Mouse (Mus musculus) erythroblast, embryonic 14.5 days (primary cell): ENCODE results near the gene Izumo1. TPM values are rescaled to one million over a fixed set of nuclear protein-coding genes. Genes with fewer than 3 reads are reported as not detected.

Experiments used
- H3K27me3 ChIP-seq: 2 replicates; pipeline ENCODE4 v1.6.1; 2012; ENCODE audit warnings: inconsistent platforms; ENCODE audit not compliant: control insufficient read depth
- H3K36me3 ChIP-seq: 2 replicates; pipeline ENCODE4 v1.6.1; 2012; ENCODE audit warnings: mild to moderate bottlenecking, inconsistent platforms; ENCODE audit not compliant: control insufficient read depth
- H3K4me1 ChIP-seq: 2 replicates; pipeline ENCODE4 v1.6.1; 2012; ENCODE audit warnings: inconsistent platforms; ENCODE audit not compliant: control insufficient read depth
- H3K4me3 ChIP-seq: replicated peaks from 2 replicates; pipeline ENCODE3; 2012; ENCODE audit warnings: moderate library complexity, mild to moderate bottlenecking, inconsistent platforms
- H3K9me3 ChIP-seq: 2 replicates; pipeline ENCODE4 v1.6.1; 2012; ENCODE audit warnings: low read length, inconsistent platforms, mixed read lengths; ENCODE audit not compliant: control insufficient read depth
- GATA1 ChIP-seq: IDR thresholded peaks from 2 replicates; pipeline ENCODE4 v1.6.1; 2012; ENCODE audit warnings: low read length, inconsistent platforms, mixed read lengths
- TAL1 ChIP-seq: IDR thresholded peaks from 3 replicates; pipeline ENCODE4 v1.6.1; 2012; ENCODE audit warnings: low read length, inconsistent platforms, mixed read lengths
- polyA plus RNA-seq: library from polyadenylated mRNA; stranded (reverse); fragments of >175 nt; gene quantifications from 2 replicates; pipeline ENCODE4 v1.2.3, GENCODE M21; 2012

Gene Izumo1
- polyA plus RNA-seq, 1 experiment: not detected

GRCm38 (mm10) chr7:45591880-45592279 lies 29.7 kb upstream of the Izumo1 start:
- no peak overlapping the region for H3K4me3 ChIP-seq
- no peaks in the 10 kb centered on the region for H3K27me3 ChIP-seq
- H3K9me3 ChIP-seq: no peaks in the 10 kb centered on the region
- TF ChIP-seq GATA1: no peak
- no peak for TF ChIP-seq TAL1
- peaks cover 11% of the 10 kb centered on the region for H3K4me1 ChIP-seq
- peaks cover 13% of the 10 kb centered on the region for H3K36me3 ChIP-seq

- Histone ChIP-seq H3K27me3 (no peaks in the 10 kb centered on the region), H3K36me3 (peaks cover 1% of the 10 kb centered on the region), H3K4me1 (peaks cover 11% of the 10 kb centered on the region), H3K9me3 (no peaks in the 10 kb centered on the region), H3K4me3 (no peak overlapping the region)
- TF ChIP-seq GATA1 (no peak), TAL1 (no peak)
These were observed 28.3 kb upstream of the Izumo1 start for GRCm38 (mm10) chr7:45593118-45593815.

- Histone ChIP-seq H3K9me3 (no peaks in the 10 kb centered on the region), H3K27me3 (no peaks in the 10 kb centered on the region), H3K4me1 (peaks cover 2% of the 10 kb centered on the region), H3K4me3 (no peak overlapping the region), H3K36me3 (no peaks in the 10 kb centered on the region)
- TF ChIP-seq GATA1 (no peak), TAL1 (no peak)
These were observed 26.4 kb upstream of the Izumo1 start for GRCm38 (mm10) chr7:45595176-45595575.

- H3K4me3 ChIP-seq: no peak overlapping the region
- no peaks in the 10 kb centered on the region for H3K9me3 ChIP-seq
- H3K4me1 ChIP-seq: peaks cover 2% of the 10 kb centered on the region
- no peaks in the 10 kb centered on the region for H3K36me3 ChIP-seq
- TF ChIP-seq TAL1 (no peak), GATA1 (no peak)
- H3K27me3 ChIP-seq: no peaks in the 10 kb centered on the region
These were observed 25.5 kb upstream of the Izumo1 start for GRCm38 (mm10) chr7:45596107-45596506.

GRCm38 (mm10) chr7:45597013-45597412 lies 24.6 kb upstream of the Izumo1 start:
- Histone ChIP-seq H3K4me3 (no peak overlapping the region), H3K27me3 (no peaks in the 10 kb centered on the region), H3K36me3 (no peaks in the 10 kb centered on the region), H3K4me1 (peaks cover 2% of the 10 kb centered on the region), H3K9me3 (no peaks in the 10 kb centered on the region)
- no peak for TF ChIP-seq TAL1
- no peak for TF ChIP-seq GATA1

- Histone ChIP-seq H3K9me3 (no peaks in the 10 kb centered on the region), H3K4me3 (no peak overlapping the region), H3K36me3 (no peaks in the 10 kb centered on the region), H3K27me3 (no peaks in the 10 kb centered on the region), H3K4me1 (peaks cover 2% of the 10 kb centered on the region)
- no peak for TF ChIP-seq GATA1
- TF ChIP-seq TAL1: no peak
These were observed 24.1 kb upstream of the Izumo1 start for GRCm38 (mm10) chr7:45597527-45597926.

GRCm38 (mm10) chr7:45598960-45599879 lies 22.4 kb upstream of the Izumo1 start:
- TF ChIP-seq TAL1 (no peak), GATA1 (no peak)
- Histone ChIP-seq H3K4me3 (no peak overlapping the region), H3K9me3 (no peaks in the 10 kb centered on the region)

GRCm38 (mm10) chr7:45605704-45606289 lies 15.8 kb upstream of the Izumo1 start:
- no peak for TF ChIP-seq TAL1
- TF ChIP-seq GATA1: no peak
- H3K36me3 ChIP-seq: no peaks in the 10 kb centered on the region
- H3K4me1 ChIP-seq: no peaks in the 10 kb centered on the region
- no peak overlapping the region for H3K4me3 ChIP-seq
- H3K9me3 ChIP-seq: no peaks in the 10 kb centered on the region
- H3K27me3 ChIP-seq: no peaks in the 10 kb centered on the region

More at GRCm38 (mm10) chr7:45598960-45599879, 22.4 kb upstream of the Izumo1 start:
- Histone ChIP-seq H3K4me1 (peaks cover 1% of the 10 kb centered on the region), H3K36me3 (no peaks in the 10 kb centered on the region), H3K27me3 (no peaks in the 10 kb centered on the region)

GRCm38 (mm10) chr7:45609511-45609910 lies 12.1 kb upstream of the Izumo1 start:
- TF ChIP-seq TAL1 (no peak), GATA1 (no peak)
- Histone ChIP-seq H3K27me3 (no peaks in the 10 kb centered on the region), H3K4me1 (no peaks in the 10 kb centered on the region)

More at GRCm38 (mm10) chr7:45609511-45609910, 12.1 kb upstream of the Izumo1 start:
- no peaks in the 10 kb centered on the region for H3K9me3 ChIP-seq
- no peaks in the 10 kb centered on the region for H3K36me3 ChIP-seq
- no peak overlapping the region for H3K4me3 ChIP-seq
